Mouse (Mus musculus) forebrain, embryonic 11.5 days (tissue): ENCODE results near the gene Fam241a. TPM values are rescaled to one million over a fixed set of nuclear protein-coding genes. Genes with fewer than 3 reads are reported as not detected.

Experiments
- ATAC-seq: fragments of 200-750 bp; cut with Nextera tagmentation; replicated peaks from 2 replicates; pipeline ENCODE4 v1.8.0; 2017; ENCODE audit warnings: moderate TSS enrichment; ENCODE audit not compliant: low FRiP score
- DNase-seq: peaks from one replicate; pipeline ENCODE4 v3.0.0-alpha.2; 2017; ENCODE audit warnings: low spot score
- H3K27ac ChIP-seq: fragments of 300-500 bp; sonication (generic); 2 replicates; pipeline ENCODE4 v1.5.1; 2014; ENCODE audit warnings: low read depth, low read length
- H3K27me3 ChIP-seq: fragments of 300-500 bp; sonication (generic); 2 replicates; pipeline ENCODE4 v1.6.1; 2014; ENCODE audit warnings: mild to moderate bottlenecking, low read length, mixed read lengths; ENCODE audit not compliant: control insufficient read depth, insufficient read depth
- H3K36me3 ChIP-seq: fragments of 300-500 bp; sonication (generic); 2 replicates; pipeline ENCODE4 v1.6.1; 2014; ENCODE audit warnings: mild to moderate bottlenecking, low read length, moderate library complexity, mixed read lengths; ENCODE audit not compliant: control insufficient read depth, insufficient read depth
- H3K4me1 ChIP-seq: fragments of 300-500 bp; sonication (generic); replicated peaks from 2 replicates; pipeline ENCODE4 v1.6.1; 2014; ENCODE audit warnings: low read length, mixed read lengths; ENCODE audit not compliant: control insufficient read depth, insufficient read depth
- H3K4me2 ChIP-seq: fragments of 300-500 bp; sonication (generic); 2 replicates; pipeline ENCODE4 v1.6.1; 2014; ENCODE audit warnings: low read depth, mild to moderate bottlenecking, low read length, moderate library complexity, mixed read lengths; ENCODE audit not compliant: severe bottlenecking
- H3K4me3 ChIP-seq: fragments of 300-500 bp; sonication (generic); 2 replicates; pipeline ENCODE4 v1.5.1; 2014; ENCODE audit warnings: low read depth, low read length
- H3K9ac ChIP-seq: fragments of 300-500 bp; sonication (generic); 2 replicates; pipeline ENCODE4 v1.6.1; 2014; ENCODE audit warnings: low read length
- H3K9me3 ChIP-seq: fragments of 300-500 bp; sonication (generic); 2 replicates; pipeline ENCODE4 v1.6.1; 2016; ENCODE audit warnings: low read length, mixed read lengths; ENCODE audit not compliant: control insufficient read depth
- WGBS: fragments of 180-500 bp; shearing (Covaris S2); extraction: QIAGEN DNeasy Blood & Tissue Kit; methylation state at CpG from one replicate; pipeline ENCODE4 v1.1.7; 2014; 5-methylcytosine and 5-hydroxymethylcytosine counted together
- polyA plus RNA-seq: library from polyadenylated mRNA; unstranded; fragments of >200 nt; fragmentation: Nextera tagmentation; extraction: Ambion mirVana; gene quantifications from 2 replicates; pipeline ENCODE4 v1.2.1, GENCODE M21; 2014

Fam241a gene
- polyA plus RNA-seq, 1 experiment from 2014 or later = 4.6 TPM

GRCm38 (mm10) chr3:127890008-127890407 lies 6.1 kb downstream of the Fam241a start:
- ATAC-seq (no peak), DNase-seq (no peak)
- no peaks in the 10 kb centered on the region for H3K36me3 ChIP-seq
- H3K4me3 ChIP-seq = no peak overlapping the region
- no peak overlapping the region for H3K4me2 ChIP-seq
- no peak overlapping the region for H3K27ac ChIP-seq
- no peak overlapping the region for H3K9ac ChIP-seq
- H3K9me3 ChIP-seq = no peaks in the 10 kb centered on the region
- H3K4me1 ChIP-seq = no peaks in the 10 kb centered on the region
- peaks cover 7% of the 10 kb centered on the region; the same call in 1 of the 2 replicates for H3K27me3 ChIP-seq

GRCm38 (mm10) chr3:127889570-127889969 lies 6.6 kb downstream of the Fam241a start:
- H3K27ac ChIP-seq = no peak overlapping the region
- DNase-seq = no peak
- H3K4me1 ChIP-seq = no peaks in the 10 kb centered on the region
- 72% methylated on average over 3 of the region's 3 CpGs for WGBS
- no peaks in the 10 kb centered on the region for H3K36me3 ChIP-seq
- H3K9ac ChIP-seq = no peak overlapping the region
- ATAC-seq = no peak
- H3K4me3 ChIP-seq = no peak overlapping the region
- H3K4me2 ChIP-seq = no peak overlapping the region
- H3K27me3 ChIP-seq = peaks cover 4% of the 10 kb centered on the region; the same call in 1 of the 2 replicates
- H3K9me3 ChIP-seq = no peaks in the 10 kb centered on the region

- no peak for ATAC-seq
- 84% methylated on average over 2 of the region's 2 CpGs for WGBS
- DNase-seq = no peak
Observed at GRCm38 (mm10) chr3:127881684-127882083, 14.4 kb downstream of the Fam241a start.

GRCm38 (mm10) chr3:127879968-127880367 lies 16.2 kb downstream of the Fam241a start:
- Histone ChIP-seq H3K27ac (no peak overlapping the region), H3K4me2 (no peak overlapping the region), H3K9ac (no peak overlapping the region), H3K27me3 (no peaks in the 10 kb centered on the region), H3K4me3 (no peak overlapping the region), H3K9me3 (no peaks in the 10 kb centered on the region), H3K4me1 (no peaks in the 10 kb centered on the region), H3K36me3 (no peaks in the 10 kb centered on the region)
- DNase-seq = no peak
- ATAC-seq = no peak
- 87% methylated on average over 3 of the region's 3 CpGs for WGBS

More at GRCm38 (mm10) chr3:127881684-127882083, 14.4 kb downstream of the Fam241a start:
- Histone ChIP-seq H3K9ac (no peak overlapping the region), H3K27me3 (no peaks in the 10 kb centered on the region), H3K27ac (no peak overlapping the region), H3K4me2 (no peak overlapping the region), H3K36me3 (no peaks in the 10 kb centered on the region), H3K9me3 (no peaks in the 10 kb centered on the region), H3K4me1 (no peaks in the 10 kb centered on the region), H3K4me3 (no peak overlapping the region)

- Histone ChIP-seq H3K4me1 (no peaks in the 10 kb centered on the region), H3K27ac (no peak overlapping the region), H3K9ac (no peak overlapping the region), H3K4me2 (no peak overlapping the region), H3K36me3 (no peaks in the 10 kb centered on the region), H3K27me3 (no peaks in the 10 kb centered on the region), H3K4me3 (no peak overlapping the region), H3K9me3 (no peaks in the 10 kb centered on the region)
- DNase-seq (no peak), ATAC-seq (no peak)
- WGBS = 97% methylated on average over 2 of the region's 2 CpGs
Observed at GRCm38 (mm10) chr3:127875509-127875908, 20.6 kb downstream of the Fam241a start.

GRCm38 (mm10) chr3:127875059-127875458 lies 21.1 kb downstream of the Fam241a start:
- ATAC-seq = no peak
- H3K4me1 ChIP-seq = no peaks in the 10 kb centered on the region
- H3K4me3 ChIP-seq = no peak overlapping the region
- 94% methylated on average over 7 of the region's 7 CpGs for WGBS
- no peak overlapping the region for H3K4me2 ChIP-seq
- no peaks in the 10 kb centered on the region for H3K27me3 ChIP-seq
- H3K9ac ChIP-seq = no peak overlapping the region
- no peak for DNase-seq
- H3K27ac ChIP-seq = no peak overlapping the region
- no peaks in the 10 kb centered on the region for H3K9me3 ChIP-seq
- no peaks in the 10 kb centered on the region for H3K36me3 ChIP-seq

- no peaks in the 10 kb centered on the region for H3K9me3 ChIP-seq
- WGBS = 83% methylated on average over 4 of the region's 4 CpGs
- H3K27ac ChIP-seq = no peak overlapping the region
- no peak overlapping the region for H3K4me3 ChIP-seq
- no peaks in the 10 kb centered on the region for H3K4me1 ChIP-seq
- DNase-seq (no peak), ATAC-seq (no peak)
- no peaks in the 10 kb centered on the region for H3K27me3 ChIP-seq
- no peak overlapping the region for H3K4me2 ChIP-seq
- no peak overlapping the region for H3K9ac ChIP-seq
- H3K36me3 ChIP-seq = no peaks in the 10 kb centered on the region
Observed at GRCm38 (mm10) chr3:127874254-127874883, 21.8 kb downstream of the Fam241a start.

GRCm38 (mm10) chr3:127871575-127871974 lies 24.5 kb downstream of the Fam241a start:
- WGBS = 89% methylated on average over 9 of the region's 9 CpGs
- no peak for DNase-seq
- H3K4me3 ChIP-seq = no peak overlapping the region
- H3K27me3 ChIP-seq = no peaks in the 10 kb centered on the region
- H3K36me3 ChIP-seq = no peaks in the 10 kb centered on the region
- H3K9me3 ChIP-seq = no peaks in the 10 kb centered on the region
- H3K4me1 ChIP-seq = no peaks in the 10 kb centered on the region
- H3K4me2 ChIP-seq = no peak overlapping the region
- H3K9ac ChIP-seq = no peak overlapping the region
- no peak for ATAC-seq
- no peak overlapping the region for H3K27ac ChIP-seq

- Histone ChIP-seq H3K9me3 (no peaks in the 10 kb centered on the region), H3K27me3 (no peaks in the 10 kb centered on the region), H3K36me3 (no peaks in the 10 kb centered on the region), H3K9ac (no peak overlapping the region), H3K4me3 (no peak overlapping the region), H3K4me1 (no peaks in the 10 kb centered on the region), H3K4me2 (no peak overlapping the region), H3K27ac (no peak overlapping the region)
- ATAC-seq (peak; percentile 87), DNase-seq (no peak)
- WGBS = 58% methylated on average over 5 of the region's 5 CpGs
Observed at GRCm38 (mm10) chr3:127868880-127869279, 27.2 kb downstream of the Fam241a start.
